Mouse (Mus musculus): Measurements from ENCODE around the gene Togaram1.

GRCm38 (mm10) chr12:65061082-65061481 is 95.5 kb downstream of the Togaram1 start:
- TF ChIP-seq USF1 (IDR thresholded peaks at IDR 0.05; ENCODE audit: low read depth) (no peak), TCF12 (IDR thresholded peaks at IDR 0.05; ENCODE audit: insufficient read depth, poor library complexity, severe bottlenecking) (no peak), POLR2AphosphoS2 (IDR thresholded peaks at IDR 0.05; ENCODE audit: insufficient read length, low read depth) (no peak), MAX (IDR thresholded peaks at IDR 0.05; ENCODE audit: low read depth) (no peak)
